Mouse (Mus musculus) spleen, embryonic (tissue): Measurements from ENCODE around the gene Fhdc1.

ENCODE experiments used
- CTCF ChIA-PET: fragments of 350-600 bp; sonication (Branson Sonifier 250); formaldehyde crosslinking; loops from one replicate; lab custom pipeline; 2022; lab: Charles Lee

Gene Fhdc1

DNA sequence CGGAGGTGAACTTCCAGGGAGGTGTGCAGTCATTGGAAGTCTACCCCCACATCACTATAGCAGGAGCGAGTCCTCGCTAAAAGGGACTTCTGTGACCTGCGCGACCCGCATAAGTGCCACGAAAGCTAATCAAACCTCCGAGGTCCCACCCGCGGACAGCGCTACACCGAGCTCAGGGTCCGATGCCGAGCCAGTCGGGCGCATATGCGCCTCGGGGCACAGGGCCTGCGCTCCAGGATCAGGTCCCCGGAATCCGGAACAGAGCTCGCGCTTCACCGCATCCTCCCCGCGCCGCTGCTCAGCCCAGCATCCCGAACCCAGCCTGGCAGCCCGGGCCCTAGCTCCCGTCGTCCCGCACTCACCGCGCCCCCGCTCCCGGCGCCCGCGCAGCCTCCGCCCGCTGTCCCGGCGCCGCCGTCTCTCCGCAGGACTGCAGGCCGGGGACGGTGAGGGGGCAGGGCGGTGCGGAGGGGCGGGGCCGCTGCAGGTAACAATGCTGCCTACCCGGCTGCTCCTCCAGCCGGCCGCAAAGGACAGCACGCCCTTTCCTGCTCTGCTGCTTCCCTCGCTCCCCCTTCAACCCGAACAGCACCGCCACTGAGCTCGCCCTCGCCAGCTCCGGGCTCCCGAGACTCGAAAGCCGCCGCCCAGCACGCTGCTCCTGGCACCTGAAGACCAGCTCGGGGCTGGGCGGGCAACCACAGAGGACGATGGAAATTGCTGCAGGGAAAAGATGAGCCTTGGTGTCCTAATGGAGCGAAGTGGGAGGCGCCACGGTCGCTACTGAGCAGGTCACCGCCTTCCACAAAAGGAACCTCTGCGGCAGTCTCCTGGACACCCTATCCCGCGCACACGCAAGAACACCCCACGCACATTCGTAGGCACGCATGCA is at the start of gene Fhdc1:
TSS of gene Fhdc1 (minus strand) at position 424 of the 892 bp plus-strand sequence.
- CTCF ChIA-PET = no interaction called here

DNA sequence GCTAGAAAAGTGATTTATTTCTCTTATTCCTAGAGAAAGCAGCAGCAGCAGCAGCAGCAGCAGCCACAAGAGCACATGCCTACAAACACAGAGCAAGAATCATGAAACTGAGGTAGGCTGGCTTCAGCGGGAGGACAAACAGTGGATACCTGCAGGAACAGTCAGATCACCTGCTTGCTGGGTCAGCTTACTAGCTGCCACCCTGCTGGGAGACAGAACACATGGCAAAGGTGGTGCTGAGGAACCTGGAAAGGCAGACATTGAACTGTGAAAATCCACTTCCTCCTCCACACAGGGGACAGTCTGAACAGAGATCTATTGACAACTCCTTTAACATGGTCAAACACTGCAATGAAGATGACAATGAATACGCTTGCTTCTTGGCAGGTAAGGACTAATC is 48.8 kb upstream of the Fhdc1 start:
- CTCF ChIA-PET = no interaction called here

DNA sequence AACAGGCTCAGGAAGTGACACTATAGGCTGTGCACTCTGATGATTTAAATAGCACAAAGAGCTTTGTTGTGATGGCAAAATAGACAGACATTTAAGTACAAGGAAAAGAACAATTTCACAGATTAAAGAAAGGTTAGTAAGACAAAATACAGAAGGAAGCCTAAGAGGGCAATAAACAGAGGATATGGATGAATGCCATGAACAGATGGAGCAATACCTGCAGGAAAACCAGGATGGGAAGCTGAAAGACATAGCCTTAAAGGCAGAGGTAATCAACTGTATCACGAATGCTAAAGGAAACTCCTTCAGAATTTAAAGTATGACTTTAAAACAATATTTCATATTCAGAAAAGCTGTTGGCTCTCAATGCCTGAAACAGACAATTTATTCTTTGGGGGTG is 44.7 kb upstream of the Fhdc1 start:
- CTCF ChIA-PET = no interaction called here

DNA sequence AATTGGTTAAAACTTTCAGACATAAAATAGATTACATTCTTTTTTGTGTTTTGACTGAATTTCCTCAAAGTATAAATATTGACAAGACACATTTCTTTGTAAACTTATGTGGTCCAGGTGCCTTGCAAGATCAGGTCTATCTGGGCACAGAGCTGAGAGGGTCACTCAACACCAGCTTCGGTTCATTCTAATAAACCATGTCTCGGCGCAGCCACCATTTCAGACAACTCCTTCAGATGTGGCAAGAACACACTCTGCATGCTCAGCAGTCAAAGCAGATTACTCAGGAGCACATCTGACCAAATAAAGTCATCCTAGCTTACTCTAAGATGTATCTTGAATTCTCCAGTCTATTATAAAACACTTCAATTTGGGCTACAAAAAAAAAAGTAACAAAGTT is 35.9 kb upstream of the Fhdc1 start:
- CTCF ChIA-PET = no interaction called here

DNA sequence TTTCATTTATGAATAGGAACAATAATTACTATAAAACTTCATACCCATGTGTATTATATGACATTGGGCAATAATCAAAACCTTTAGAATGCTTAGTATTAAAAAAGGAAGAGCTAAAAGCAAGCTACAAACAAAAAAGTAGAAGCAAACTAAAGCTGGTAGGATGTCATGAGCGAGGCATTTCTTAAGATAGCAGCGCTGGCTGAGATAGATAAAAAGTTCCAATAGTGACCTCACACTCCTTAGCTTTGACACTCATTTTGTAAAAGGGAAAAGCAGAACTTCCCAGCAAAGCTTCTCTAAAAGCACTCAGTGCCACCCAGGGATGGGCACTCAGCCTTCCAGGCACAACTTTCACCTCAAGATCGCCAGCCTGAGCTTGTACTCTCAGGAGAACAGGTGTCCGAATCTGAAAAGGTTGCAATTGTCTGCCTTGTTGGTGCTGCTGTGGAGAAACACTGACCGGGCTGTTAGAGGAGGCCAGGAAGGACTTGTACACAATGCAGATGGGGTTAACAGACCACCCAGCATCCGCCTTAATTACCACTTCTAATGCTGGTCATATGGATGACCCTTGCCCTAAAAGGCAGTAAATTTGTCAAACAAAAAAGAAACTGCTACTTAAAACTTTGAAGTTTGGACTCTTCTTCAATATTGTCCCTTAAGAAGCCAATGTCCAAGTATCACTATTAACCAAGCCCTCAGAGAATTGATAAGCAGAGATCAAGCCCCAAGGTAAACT is 32.7 kb upstream of the Fhdc1 start:
- CTCF ChIA-PET = no interaction called here

DNA sequence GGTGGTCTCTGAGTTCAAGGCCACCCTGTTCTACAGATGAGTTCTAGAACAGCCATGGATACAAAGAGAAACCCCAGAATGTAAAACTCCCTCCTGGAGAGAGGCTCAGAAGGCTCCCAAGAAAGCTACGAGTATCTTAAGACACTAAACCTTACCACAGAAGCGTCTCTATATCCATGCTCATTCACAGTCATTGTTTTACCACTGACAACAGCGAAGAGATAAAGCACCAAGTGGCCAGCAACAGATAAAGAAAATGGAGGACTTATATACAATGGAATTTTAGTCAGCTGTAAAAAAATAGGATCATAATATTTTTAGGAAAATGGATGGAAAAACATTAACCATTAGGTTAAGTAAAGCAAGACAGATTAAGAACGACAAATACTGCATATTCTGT is 25.0 kb upstream of the Fhdc1 start:
- CTCF ChIA-PET = no interaction called here

DNA sequence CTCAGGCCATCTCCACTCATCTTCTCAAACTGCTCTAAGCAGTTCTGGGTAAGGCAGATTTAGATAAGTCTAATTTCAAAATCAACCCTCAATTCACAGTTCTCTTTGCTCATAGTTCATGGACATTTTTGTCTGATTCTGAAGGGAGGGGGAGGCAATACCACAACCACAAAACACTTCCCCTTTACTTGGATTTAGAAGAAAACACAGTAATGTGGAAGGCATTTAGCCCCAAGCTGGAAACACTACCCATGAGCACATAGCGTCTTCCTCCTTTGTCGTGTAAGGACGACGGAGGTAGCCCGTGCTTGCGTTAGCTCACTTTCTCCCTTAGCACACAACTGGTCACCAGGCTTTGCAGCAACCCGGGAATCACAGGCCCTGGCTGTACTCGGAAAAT is 24.1 kb upstream of the Fhdc1 start:
- CTCF ChIA-PET = no interaction called here

DNA sequence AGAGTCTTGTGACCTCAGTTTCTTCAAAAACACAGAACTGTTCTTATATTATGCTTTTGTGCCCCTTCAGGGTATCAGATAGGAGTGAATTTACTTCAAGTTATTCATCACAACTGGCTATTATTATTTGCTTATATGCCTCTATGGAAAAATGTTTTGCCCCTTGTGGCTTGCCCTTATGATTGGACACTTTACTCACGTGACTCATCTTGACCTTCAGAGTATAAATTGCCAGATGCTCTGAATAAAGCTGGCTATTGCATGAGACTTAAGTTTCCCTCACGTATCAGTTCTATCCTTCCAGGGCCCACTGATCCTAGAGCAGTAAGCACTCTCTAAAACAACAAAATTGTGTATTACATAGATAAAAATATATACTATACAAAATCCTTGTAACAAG is 21.9 kb upstream of the Fhdc1 start:
- CTCF ChIA-PET = no interaction called here

DNA sequence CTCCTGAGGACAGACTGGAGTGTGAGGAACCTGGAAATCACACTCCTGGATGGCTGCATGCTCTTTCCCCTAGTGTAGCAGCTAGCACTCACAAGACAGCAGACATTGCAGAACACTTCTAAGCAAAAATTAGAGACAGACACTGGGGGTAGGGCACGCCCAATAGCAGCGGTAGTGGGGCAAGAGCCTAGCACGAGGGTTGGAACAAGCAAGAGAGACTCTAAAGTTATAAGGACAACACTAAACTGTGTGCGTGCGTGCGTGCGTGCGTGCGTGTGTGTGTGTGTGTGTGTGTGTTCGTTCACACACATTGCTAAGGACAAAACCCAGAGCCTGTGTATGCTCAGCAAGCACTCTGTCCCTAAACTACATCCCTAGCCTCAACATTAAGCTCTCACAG is 20.3 kb upstream of the Fhdc1 start:
- CTCF ChIA-PET = no interaction called here

DNA sequence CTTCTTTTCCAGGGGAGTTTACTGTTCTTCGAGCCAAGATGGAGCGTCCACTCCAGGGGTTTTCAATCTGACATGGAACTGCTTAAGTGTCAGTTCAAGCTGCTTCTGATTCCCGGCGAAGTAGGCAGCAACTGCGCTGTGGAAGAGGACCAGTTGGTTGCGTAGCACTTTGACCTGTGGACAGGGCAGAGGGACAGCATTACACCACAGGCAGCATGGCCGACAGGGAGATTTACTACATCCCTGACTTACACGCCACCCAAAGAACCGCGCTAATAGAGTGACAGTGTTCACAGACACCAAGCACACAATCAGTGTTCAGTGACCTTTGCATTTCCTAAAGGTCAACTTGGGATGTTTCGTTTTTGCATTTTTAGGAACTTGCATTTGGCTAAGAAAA is 17.5 kb upstream of the Fhdc1 start:
- CTCF ChIA-PET = no interaction called here

DNA sequence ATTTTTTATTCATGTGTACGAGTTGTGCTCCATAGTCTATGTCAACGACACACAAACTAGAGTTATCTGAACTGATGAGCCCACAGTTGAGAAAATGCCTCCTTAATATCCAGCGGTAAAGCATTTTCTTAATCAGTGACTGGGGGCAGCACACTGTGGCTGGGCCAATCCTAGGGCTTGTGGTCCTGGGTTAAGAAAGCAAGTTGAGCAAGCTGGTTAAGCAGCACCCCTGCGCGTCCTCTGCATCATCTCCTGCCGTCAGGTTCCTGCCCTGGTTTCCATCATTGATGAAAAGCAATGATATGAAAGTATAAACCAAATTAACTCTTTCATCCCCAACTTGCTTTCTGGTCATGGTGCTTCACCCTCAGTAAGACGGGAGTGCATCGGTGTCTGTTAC is 12.4 kb upstream of the Fhdc1 start:
- CTCF ChIA-PET = no interaction called here

DNA sequence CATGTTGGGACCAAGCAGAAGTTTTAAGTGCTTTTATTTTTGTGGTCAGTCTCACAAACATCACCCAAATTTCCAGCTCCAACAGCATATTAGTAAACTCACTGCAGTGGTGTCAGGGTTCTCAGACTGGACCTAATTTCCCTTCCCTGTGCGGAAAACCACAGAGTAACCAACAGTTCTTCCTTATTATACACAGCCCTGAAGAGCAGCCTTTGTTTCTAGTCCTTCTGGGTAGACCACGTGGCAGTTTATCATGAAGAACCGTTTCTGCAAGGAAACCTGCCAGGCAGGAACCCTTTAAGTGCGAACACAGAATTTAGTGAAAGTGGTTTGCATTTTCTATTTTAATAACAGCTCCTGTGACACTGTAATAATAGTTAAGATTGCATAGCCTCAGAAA is 11.9 kb upstream of the Fhdc1 start:
- CTCF ChIA-PET = no interaction called here

DNA sequence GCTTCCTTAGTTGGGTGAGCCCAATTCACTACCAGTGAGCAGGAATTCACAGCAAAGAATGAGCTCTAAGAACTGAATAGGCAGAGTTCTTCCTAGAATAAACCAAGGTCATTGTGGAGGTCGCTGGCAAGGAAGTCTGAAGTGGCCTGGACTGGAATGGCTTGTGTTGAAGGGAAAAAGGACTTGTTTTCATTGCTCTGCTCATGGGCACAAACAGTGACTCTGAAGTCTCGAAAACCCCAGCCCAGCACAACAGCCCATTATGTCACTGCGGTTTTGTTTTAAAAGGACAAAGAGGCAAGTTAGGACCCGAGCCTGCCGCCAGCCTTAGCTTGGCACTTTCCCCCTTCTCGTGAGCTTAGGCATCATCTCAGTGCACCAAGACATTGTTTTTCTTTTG is 8.5 kb upstream of the Fhdc1 start:
- CTCF ChIA-PET = no interaction called here

DNA sequence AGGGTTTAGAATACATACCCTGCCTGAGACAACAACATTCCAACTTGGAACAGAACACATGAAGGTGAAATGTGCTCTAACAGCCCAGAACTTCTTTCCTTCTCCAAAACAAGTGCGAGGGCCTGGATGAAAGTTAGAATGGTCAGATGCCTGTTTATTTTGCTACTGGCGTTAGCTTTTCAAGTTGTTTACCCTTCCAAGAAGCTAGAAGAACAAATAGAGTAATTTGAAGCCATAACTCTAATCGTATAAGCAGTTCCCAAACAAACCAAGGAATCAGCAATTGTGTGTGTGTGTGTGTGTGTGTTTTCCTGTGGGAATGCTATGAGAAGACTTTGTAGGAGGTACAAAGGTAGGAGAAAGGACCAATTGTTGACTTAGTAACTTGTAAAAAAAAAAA is 4.7 kb upstream of the Fhdc1 start:
- CTCF ChIA-PET = no interaction called here

DNA sequence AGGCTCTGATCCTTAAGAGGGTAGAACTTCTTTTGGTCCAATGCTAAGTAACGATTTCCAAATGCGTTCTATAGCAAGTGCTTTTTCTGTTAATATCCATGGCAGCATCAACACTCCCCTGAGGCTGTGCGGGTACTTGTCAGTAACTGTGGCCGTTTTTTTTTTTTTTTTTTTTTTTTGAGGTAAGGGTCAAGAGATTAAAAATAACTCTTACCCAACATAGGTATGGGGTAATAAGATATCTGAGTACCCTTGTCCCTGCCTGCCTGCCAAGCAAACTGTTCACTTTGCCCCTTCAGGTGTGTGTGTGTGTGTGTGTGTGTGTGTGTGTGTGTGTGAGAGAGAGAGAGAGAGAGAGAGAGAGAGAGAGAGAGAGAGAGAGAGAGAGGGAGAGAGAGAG is 4.1 kb upstream of the Fhdc1 start:
- CTCF ChIA-PET = no interaction called here

DNA sequence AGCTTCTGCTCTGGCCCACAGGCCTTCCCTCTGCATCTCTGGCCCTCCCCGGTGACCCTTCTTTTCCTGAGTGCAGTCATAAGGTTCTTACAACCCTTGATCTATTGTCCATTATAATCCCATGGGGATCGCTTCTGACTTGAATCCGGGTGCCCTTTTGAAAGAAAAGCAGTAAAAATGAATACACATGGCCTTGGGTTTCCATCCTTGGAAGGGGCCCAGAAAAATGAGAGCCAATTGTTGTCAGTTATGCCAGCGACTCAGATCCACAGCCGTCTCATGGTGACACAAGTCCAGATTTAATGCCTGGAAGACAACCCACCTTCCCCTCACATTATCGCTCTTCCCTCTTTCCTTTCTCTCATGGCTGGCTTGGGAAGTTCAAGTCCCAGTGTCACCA is 1.9 kb upstream of the Fhdc1 start:
- CTCF ChIA-PET = no interaction called here

DNA sequence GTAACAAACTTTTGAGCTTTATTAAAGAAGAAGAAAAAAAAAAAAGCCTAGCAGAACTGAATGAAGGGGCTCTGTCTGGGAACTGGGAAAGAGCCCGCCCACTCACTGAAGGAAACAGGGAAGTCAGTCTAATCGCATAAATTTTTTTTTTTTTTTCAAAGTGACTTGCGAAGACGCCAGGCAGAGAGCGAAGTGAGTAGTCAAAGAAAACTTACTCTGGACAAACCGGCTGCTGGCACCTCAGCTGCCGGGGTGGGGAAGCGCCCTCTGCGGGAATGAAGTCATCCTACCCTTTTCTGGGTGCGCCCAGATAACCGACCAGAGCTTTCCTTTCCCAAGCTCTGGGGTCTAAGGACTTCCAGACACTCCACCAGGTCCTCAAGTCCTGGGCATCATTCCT is 875 bp upstream of the Fhdc1 start:
- CTCF ChIA-PET = no interaction called here

DNA sequence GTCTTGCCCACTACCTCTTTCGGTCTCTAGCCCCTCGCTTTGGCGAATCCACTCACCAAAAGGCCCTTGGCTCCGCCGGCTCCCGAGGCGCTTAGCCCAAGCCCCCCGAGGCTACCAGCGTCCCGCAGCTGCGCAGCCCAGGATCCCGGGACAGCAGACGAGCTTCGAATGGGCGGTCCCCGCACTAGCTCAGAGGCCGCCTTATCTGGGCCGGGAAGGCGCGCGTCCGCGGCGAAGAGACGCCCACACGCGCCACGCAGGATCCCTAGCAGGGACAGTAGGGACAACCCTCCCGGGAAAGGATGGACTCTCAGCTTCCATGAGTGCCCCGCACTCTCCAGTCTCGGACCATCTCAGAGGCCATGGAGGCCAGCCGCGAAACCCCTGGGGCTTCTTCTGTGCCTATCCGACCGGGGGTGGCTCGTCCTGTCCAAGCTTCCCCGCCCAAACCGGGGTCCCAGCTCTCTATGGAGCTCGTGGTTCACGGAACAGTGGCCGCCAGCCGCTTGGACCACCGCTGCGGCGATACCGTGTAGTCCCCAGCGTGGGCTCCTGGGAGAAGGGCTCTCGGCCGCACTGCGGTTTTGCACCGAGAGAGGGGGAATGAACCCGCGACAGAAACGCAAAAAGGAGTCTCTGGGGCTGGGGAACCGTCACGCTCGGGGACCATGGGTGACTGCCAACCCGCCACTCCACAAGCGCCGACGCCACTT is 780 bp downstream of the Fhdc1 start:
- CTCF ChIA-PET = no interaction called here

DNA sequence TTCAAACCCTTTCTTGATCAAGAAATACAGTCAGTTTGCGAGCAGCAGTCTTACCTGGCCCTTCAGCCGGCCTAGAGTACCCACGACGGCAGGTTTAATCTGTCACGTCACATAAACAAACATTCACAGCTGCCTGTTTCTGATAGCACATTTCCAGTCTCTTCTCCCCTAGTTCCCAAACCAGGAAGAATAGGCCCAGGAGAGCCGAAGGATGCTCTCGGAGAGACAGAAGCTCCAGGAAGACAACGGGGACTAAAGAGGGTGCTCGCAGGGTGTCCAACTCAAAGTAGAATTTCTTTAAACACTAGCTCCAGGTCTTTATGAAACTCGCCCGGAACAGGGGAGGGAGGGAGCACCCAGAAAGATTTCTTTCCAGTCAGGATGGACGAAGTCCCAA is 1.3 kb downstream of the Fhdc1 start:
- CTCF ChIA-PET = no interaction called here

DNA sequence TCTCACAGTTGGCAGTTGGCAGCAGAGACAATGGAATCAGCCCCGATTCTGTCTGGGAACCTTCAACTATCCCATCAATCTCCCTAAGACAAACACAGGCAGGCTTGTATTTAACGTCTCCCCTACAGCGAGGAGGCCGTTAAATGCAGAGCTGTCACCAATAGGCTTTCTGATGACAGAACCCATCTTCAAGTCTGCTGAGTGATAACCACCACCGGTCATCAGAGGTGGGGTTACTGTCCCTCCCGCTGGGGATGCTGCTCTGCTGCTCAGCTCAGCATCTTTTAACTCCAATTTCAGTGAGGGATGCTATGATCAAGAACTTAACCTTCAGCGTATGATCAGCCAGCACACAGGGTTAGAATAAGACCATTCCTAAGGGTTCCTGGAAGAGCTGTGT is 2.0 kb downstream of the Fhdc1 start:
- CTCF ChIA-PET = no interaction called here

DNA sequence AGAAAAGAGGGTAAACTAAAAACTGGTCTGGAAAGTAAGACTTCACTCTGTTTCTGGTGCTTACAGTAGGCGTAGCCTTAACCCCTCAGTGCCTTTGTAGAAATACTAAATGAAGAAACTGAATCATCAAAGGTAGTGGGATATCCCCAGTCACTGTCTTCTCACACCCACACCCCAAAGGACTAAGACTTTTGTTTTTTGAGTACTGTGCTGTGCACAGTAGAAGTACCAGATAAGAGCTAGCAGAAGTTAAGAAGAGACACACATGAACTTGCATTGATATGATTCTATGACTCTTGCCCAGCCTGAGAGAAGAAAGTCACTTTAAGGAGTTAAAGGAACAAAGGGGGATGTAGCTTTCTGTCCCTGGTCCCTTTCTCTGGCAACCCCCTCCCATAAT is 2.7 kb downstream of the Fhdc1 start:
- CTCF ChIA-PET = no interaction called here

DNA sequence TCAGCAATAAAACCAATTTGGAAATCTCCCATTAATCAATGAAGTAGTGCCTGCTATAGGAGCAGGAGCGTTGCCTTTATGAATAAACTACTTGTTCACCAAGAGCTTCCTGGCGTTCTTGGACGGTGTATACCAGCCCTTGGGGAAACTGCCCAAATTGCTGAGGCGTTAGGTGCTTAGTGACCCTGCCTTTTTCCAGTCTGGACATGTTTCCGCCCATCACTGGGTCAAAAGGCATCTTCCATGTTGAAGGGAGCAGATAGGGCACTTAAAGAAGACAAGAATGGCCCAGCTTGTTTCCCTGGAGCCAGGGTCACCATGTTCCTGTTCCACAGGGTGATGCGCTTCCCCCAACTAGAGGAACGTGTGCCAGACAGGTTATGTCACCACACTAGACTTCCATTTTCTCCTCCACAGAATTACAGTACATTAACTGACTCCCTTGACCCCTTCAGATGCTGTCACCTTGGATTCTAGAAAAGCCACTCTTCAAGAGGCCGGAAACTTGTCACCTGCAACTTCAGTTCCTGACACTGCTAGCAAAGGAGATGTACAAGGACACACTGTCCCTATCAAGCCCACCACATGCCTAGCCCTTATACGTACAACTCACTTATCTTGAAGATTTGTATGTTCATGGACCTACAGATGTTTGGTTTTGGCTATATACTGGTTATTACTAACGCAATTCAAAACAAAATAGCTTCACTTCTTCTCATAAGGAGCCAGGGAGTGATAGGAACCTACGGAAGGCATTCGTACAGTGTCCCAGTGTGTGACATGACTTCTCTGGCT is 5.1 kb downstream of the Fhdc1 start:
- CTCF ChIA-PET = interaction anchor here (0.7 kb wide), 1 partner anchor 1033 kb away, joined by 3 read pairs; no protein-coding TSS in a partner anchor
